In genomic region chr8:119988087-119988486, GRCm38 (mm10) we compare ENCODE assay signal across 9 mouse cellular contexts. TPM values are rescaled to one million over a fixed set of nuclear protein-coding genes. Genes with fewer than 3 reads are reported as not detected.
DNase-seq lines count a peak whose midpoint lies in the region.
"Had no signal": no experiment of that assay in that cellular context is flagged by ENCODE, and none has a peak within 500 bp of the region (broad histone marks: within the 10 kb centered on the region; RNA-seq: fewer than 3 reads in every experiment).

No protein-coding gene starts in this region.

- intact Hi-C loops in gastrocnemius, postnatal 14 days (cut with DNase I; ENCODE audit: low total_unique reads): loop anchor here (5.0 kb wide), 1 partner anchor 36 kb away; no protein-coding TSS in a partner anchor

- peak; percentile 50 for DNase-seq in gastrocnemius, postnatal 14 days
- no peak for DNase-seq in gastrocnemius, adult 18-20 months (ENCODE audit: low spot score)
- peak; percentile 13 to 24 for DNase-seq in right cerebral cortex, adult 2 months (ENCODE audit: low spot score in 2 of 2)
- no peak for DNase-seq in right cerebral cortex, postnatal 4 days
- DNase-seq in cerebellum, postnatal 25 days: peak; percentile 56 to 70
- no peak for DNase-seq in ovary, adult 18-20 months (ENCODE audit: low spot score)
- no peak for DNase-seq in ovary, postnatal 14 days (ENCODE audit: low spot score)
- no peak for DNase-seq in natural killer cell, adult 2 months (ENCODE audit: low spot score in 2 of 2)

RNA-seq across cellular contexts. Expression of gene Crispld2, which starts 4.2 kb away (rescaled TPM):
- 1 to 10 TPM; 5.7 to 5.9 TPM for total RNA-seq in gastrocnemius, postnatal 14 days (2021)
- 10 to 100 TPM; 11.2 to 13.1 TPM for total RNA-seq in gastrocnemius, adult 18-20 months (2021)
- total RNA-seq: common myeloid progenitor, adult 5-6 weeks had no signal

Comparison
In these comparisons a context has a peak if more than half of its experiments do, and no peak if none do; other contexts are left out.
1. DNase-seq: peak in gastrocnemius, postnatal 14 days (single experiment), right cerebral cortex, adult 2 months (2 of 2) and cerebellum, postnatal 25 days (2 of 2); none in gastrocnemius, adult 18-20 months (single experiment), right cerebral cortex, postnatal 4 days (single experiment), ovary, adult 18-20 months (single experiment), ovary, postnatal 14 days (single experiment) and natural killer cell, adult 2 months (0 of 2).